Mouse (Mus musculus) C2C12 (cell line): ENCODE results near the gene Ppm1h.

Source experiments
- CTCF ChIP-seq: IDR thresholded peaks from one replicate; pipeline ENCODE4 v1.5.1; 2011; ENCODE audit not compliant: control insufficient read depth, insufficient read depth, insufficient read length
- MAX ChIP-seq: IDR thresholded peaks from one replicate; pipeline ENCODE4 v1.6.1; 2011; ENCODE audit warnings: mild to moderate bottlenecking, control low read depth
- MYOD1 ChIP-seq: IDR thresholded peaks from one replicate; pipeline ENCODE4 v1.6.1; 2011; ENCODE audit warnings: low read depth; ENCODE audit not compliant: control insufficient read depth, insufficient read length
- MYOG ChIP-seq: IDR thresholded peaks from one replicate; pipeline ENCODE4 v1.6.1; 2011; ENCODE audit not compliant: control insufficient read depth, insufficient read length; ENCODE audit errors: extremely low read depth
- USF1 ChIP-seq: IDR thresholded peaks from one replicate; pipeline ENCODE4 v1.6.1; 2011; ENCODE audit warnings: low read depth, mild to moderate bottlenecking, control low read depth, moderate library complexity

- no peak for TF ChIP-seq CTCF
- TF ChIP-seq MYOG: no peak
- no peak for TF ChIP-seq MAX
- TF ChIP-seq USF1: no peak
- no peak for TF ChIP-seq MYOD1
Observed at GRCm38 (mm10) chr10:122964241-122964636, 285.7 kb downstream of the Ppm1h start.
